Mouse (Mus musculus): ENCODE measurements around the gene Prc1. TPM values are rescaled to one million over a fixed set of nuclear protein-coding genes. Genes with fewer than 3 reads are reported as not detected.

Prc1 gene
- 1 to 10 TPM; 2.2 to 2.5 TPM for total RNA-seq (2021)

- DNase-seq: peak; percentile 99
- intact Hi-C loops (cut with DNase I): no loop called here
Observed at GRCm38 (mm10) chr7:80294062-80294763, at the start of gene Prc1. TSS of gene Prc1 (plus strand) at chr7:80294450.

GRCm38 (mm10) chr7:80244851-80245250 lies 49.4 kb upstream of the Prc1 start:
- no peak for DNase-seq
- intact Hi-C loops (cut with DNase I): no loop called here

- DNase-seq: peak; percentile 93 to 96
- intact Hi-C loops (cut with DNase I): no loop called here
Observed at GRCm38 (mm10) chr7:80246148-80246721, 48.0 kb upstream of the Prc1 start, which contains the start of gene Ttll13. TSS of gene Ttll13 (plus strand) at chr7:80246376.

- intact Hi-C loops (cut with DNase I): no loop called here
- no peak for DNase-seq
Observed at GRCm38 (mm10) chr7:80246859-80247258, 47.4 kb upstream of the Prc1 start.

- intact Hi-C loops (cut with DNase I): no loop called here
- no peak for DNase-seq
Observed at GRCm38 (mm10) chr7:80252437-80252836, 41.8 kb upstream of the Prc1 start.

- intact Hi-C loops (cut with DNase I): no loop called here
Observed at GRCm38 (mm10) chr7:80252886-80253285, 41.4 kb upstream of the Prc1 start.

GRCm38 (mm10) chr7:80255981-80256380 lies 38.3 kb upstream of the Prc1 start:
- DNase-seq: no peak
- intact Hi-C loops (cut with DNase I): loop anchor here (2.0 kb wide), 1 partner anchor 115 kb away; no protein-coding TSS in a partner anchor

More at GRCm38 (mm10) chr7:80252886-80253285, 41.4 kb upstream of the Prc1 start:
- DNase-seq: no peak

- intact Hi-C loops (cut with DNase I): loop anchor here (2.0 kb wide), 1 partner anchor 117 kb away; no protein-coding TSS in a partner anchor
- no peak for DNase-seq
Observed at GRCm38 (mm10) chr7:80257706-80258105, 36.5 kb upstream of the Prc1 start.

GRCm38 (mm10) chr7:80260625-80261371 lies 33.5 kb upstream of the Prc1 start, which contains the start of gene Ngrn:
TSS of gene Ngrn (plus strand) at chr7:80261215.
- intact Hi-C loops (cut with DNase I): loop anchor here (10.0 kb wide), 1 partner anchor 326 kb away; the partner anchor contains the start of gene Arpin
- peak; percentile 85 to 86 for DNase-seq

GRCm38 (mm10) chr7:80261372-80261990 lies 32.8 kb upstream of the Prc1 start:
- intact Hi-C loops (cut with DNase I): loop anchor here (10.0 kb wide), 1 partner anchor 327 kb away; the partner anchor contains the start of gene Arpin
- DNase-seq: no peak

- no peak for DNase-seq
- intact Hi-C loops (cut with DNase I): loop anchor here (10.0 kb wide), 1 partner anchor 330 kb away; the partner anchor contains the start of gene Arpin
Observed at GRCm38 (mm10) chr7:80264606-80265005, 29.6 kb upstream of the Prc1 start.

- intact Hi-C loops (cut with DNase I): loop anchor here (2.0 to 10.0 kb wide), 2 partner anchors 57 to 333 kb away; partner anchors contain the start of genes Arpin and Rccd1
Observed at GRCm38 (mm10) chr7:80267764-80268163, 26.5 kb upstream of the Prc1 start.

GRCm38 (mm10) chr7:80268897-80269750 lies 25.1 kb upstream of the Prc1 start, which contains the start of gene Vps33b:
TSS of gene Vps33b (plus strand) at chr7:80269649.
- intact Hi-C loops (cut with DNase I): loop anchor here (2.0 to 10.0 kb wide), 2 partner anchors 56 to 334 kb away; partner anchors contain the start of genes Arpin and Rccd1

More at GRCm38 (mm10) chr7:80267764-80268163, 26.5 kb upstream of the Prc1 start:
- DNase-seq: no peak

GRCm38 (mm10) chr7:80269751-80270255 lies 24.4 kb upstream of the Prc1 start:
- DNase-seq: no peak
- intact Hi-C loops (cut with DNase I): loop anchor here (2.0 to 10.0 kb wide), 2 partner anchors 55 to 335 kb away; partner anchors contain the start of genes Arpin and Rccd1

More at GRCm38 (mm10) chr7:80268897-80269750, 25.1 kb upstream of the Prc1 start, which contains the start of gene Vps33b:
- peak; percentile 95 to 98 for DNase-seq

- no peak for DNase-seq
- intact Hi-C loops (cut with DNase I): no loop called here
Observed at GRCm38 (mm10) chr7:80273456-80273855, 20.8 kb upstream of the Prc1 start.

GRCm38 (mm10) chr7:80276374-80276773 lies 17.9 kb upstream of the Prc1 start:
- intact Hi-C loops (cut with DNase I): no loop called here
- no peak for DNase-seq

- no peak for DNase-seq
- intact Hi-C loops (cut with DNase I): no loop called here
Observed at GRCm38 (mm10) chr7:80280032-80280431, 14.2 kb upstream of the Prc1 start.

- no peak for DNase-seq
- intact Hi-C loops (cut with DNase I): no loop called here
Observed at GRCm38 (mm10) chr7:80280998-80281397, 13.3 kb upstream of the Prc1 start.

- intact Hi-C loops (cut with DNase I): no loop called here
- no peak for DNase-seq
Observed at GRCm38 (mm10) chr7:80281646-80282045, 12.6 kb upstream of the Prc1 start.

Data from heart, postnatal 36 days (tissue).